17 mouse cellular contexts compared by ENCODE assay signal in the genomic region with DNA sequence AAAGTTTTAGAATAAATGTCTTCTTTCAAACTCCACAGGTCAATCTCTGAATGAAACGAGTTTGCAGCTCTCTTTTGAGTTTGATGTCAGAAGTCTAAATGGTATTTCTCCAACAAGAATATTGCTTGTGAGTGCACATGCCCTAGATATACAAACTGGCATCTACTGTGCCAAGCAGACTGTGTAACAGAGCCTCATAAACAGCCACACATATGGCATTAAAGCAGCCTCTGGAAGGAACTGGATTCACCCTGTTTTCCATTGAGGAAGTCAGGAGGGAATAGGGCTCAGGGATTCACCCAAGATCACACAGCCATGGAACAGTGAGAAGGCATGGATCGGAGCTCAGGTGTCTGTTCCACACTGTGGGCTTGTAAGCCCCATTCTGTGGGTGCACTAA.
"Had no signal": no experiment of that assay in that cellular context is flagged by ENCODE, and none has a peak within 500 bp of the region (broad histone marks: within the 10 kb centered on the region; RNA-seq: fewer than 3 reads in every experiment).

No protein-coding gene starts in this region.

- H3K9ac ChIP-seq: liver, embryonic 13.5 days; neural tube, embryonic 13.5 days; stomach, embryonic 15.5 days had no signal

- H3K4me1 ChIP-seq: liver, embryonic 13.5 days; neural tube, embryonic 13.5 days; stomach, embryonic 15.5 days had no signal

- H3K27ac ChIP-seq: left cerebral cortex, adult 2 months; liver, embryonic 13.5 days; neural tube, embryonic 13.5 days; stomach, embryonic 15.5 days had no signal

- H3K36me3 ChIP-seq: liver, embryonic 13.5 days; neural tube, embryonic 13.5 days; stomach, embryonic 15.5 days had no signal

- H3K27me3 ChIP-seq: liver, embryonic 13.5 days; neural tube, embryonic 13.5 days; stomach, embryonic 15.5 days had no signal

- H3K4me2 ChIP-seq: liver, embryonic 13.5 days; midbrain, embryonic 11.5 days; neural tube, embryonic 13.5 days; stomach, embryonic 15.5 days had no signal

- H3K9me3 ChIP-seq: liver, embryonic 13.5 days; neural tube, embryonic 13.5 days; stomach, embryonic 15.5 days had no signal

- H3K4me3 ChIP-seq: left cerebral cortex, adult 2 months; liver, embryonic 13.5 days; myocyte; neural tube, embryonic 13.5 days; stomach, embryonic 15.5 days had no signal

- DNase-seq: kidney, adult 18-20 months; kidney, adult 9 months; kidney, postnatal 14 days; kidney, postnatal 4 days; liver, embryonic 13.5 days; lung, adult 2 months; lung, postnatal 14 days; midbrain, embryonic 14.5 days; retina, postnatal 1 day; right cerebral cortex, postnatal 25 days; spleen, adult 18-20 months; thymus, postnatal 25 days had no signal
